Mouse (Mus musculus): ENCODE measurements at regions not wholly inside any gene's neighbourhood (a gene's known extent, or its start where the extent isn't known, plus 50 kb on each side); places are given as distances from the start of the nearest gene placed in this dataset.

GRCm38 (mm10) chr6:31075572-31076477, 116.9 kb upstream of the Klf14 start:
- Histone ChIP-seq H3K4me2 (replicated peaks; ENCODE audit: low read depth, low read length) (0 out of 2 replicates have a peak overlapping the region, but pooled peaks have one; percentile 13), H3K27ac (ENCODE audit: low read length) (peak overlapping the region; percentile 80), H3K9me3 (ENCODE audit: control insufficient read depth, low read depth, low read length) (no peaks in the 10 kb centered on the region), H3K36me3 (ENCODE audit: control insufficient read depth, insufficient read depth, low read length) (no peaks in the 10 kb centered on the region), H3K4me3 (ENCODE audit: low read depth, low read length) (no peak overlapping the region), H3K4me1 (ENCODE audit: control insufficient read depth, insufficient read depth, low read length) (peaks cover 43% of the 10 kb centered on the region), H3K9ac (replicated peaks; ENCODE audit: low read depth, low read length) (no peak overlapping the region), H3K27me3 (ENCODE audit: control insufficient read depth, insufficient read depth, low read length) (no peaks in the 10 kb centered on the region)
- ATAC-seq (ENCODE audit: insufficient number of reproducible peaks, insufficient read depth, low FRiP score, low read depth): peak; percentile 80; the same call in 1 of the 2 replicates
- WGBS: 15% methylated on average over 13 of the region's 13 CpGs

DNA sequence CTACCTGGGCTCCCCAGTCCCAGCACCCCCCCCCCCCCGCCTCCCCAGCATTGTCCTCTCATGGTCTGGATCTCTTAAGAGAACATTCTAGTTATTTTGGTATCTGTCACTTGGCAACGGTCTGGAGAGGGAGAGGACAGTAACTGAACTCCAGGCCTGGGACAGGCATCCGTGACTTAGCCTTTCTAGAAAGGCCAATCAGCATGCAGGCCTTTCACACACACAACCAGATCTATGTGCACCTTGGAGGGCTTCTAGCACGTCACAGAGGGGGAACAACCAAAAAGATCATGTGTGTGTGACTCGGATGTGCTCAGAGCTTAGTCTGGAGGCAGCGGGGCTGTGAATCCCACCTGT, 117.6 kb upstream of the Klf14 start:
- no peak overlapping the region for H3K27ac ChIP-seq (ENCODE audit: low read length)
- H3K4me2 ChIP-seq (replicated peaks; ENCODE audit: low read depth, low read length): no peak overlapping the region
- H3K9ac ChIP-seq (replicated peaks; ENCODE audit: low read depth, low read length): no peak overlapping the region
- no peak overlapping the region for H3K4me3 ChIP-seq (ENCODE audit: low read depth, low read length)
- ATAC-seq (ENCODE audit: insufficient number of reproducible peaks, insufficient read depth, low FRiP score, low read depth): no peak
- peaks cover 43% of the 10 kb centered on the region for H3K4me1 ChIP-seq (ENCODE audit: control insufficient read depth, insufficient read depth, low read length)
- WGBS: 79% methylated on average over 6 of the region's 6 CpGs
- no peaks in the 10 kb centered on the region for H3K36me3 ChIP-seq (ENCODE audit: control insufficient read depth, insufficient read depth, low read length)
- H3K9me3 ChIP-seq (ENCODE audit: control insufficient read depth, low read depth, low read length): no peaks in the 10 kb centered on the region
- H3K27me3 ChIP-seq (ENCODE audit: control insufficient read depth, insufficient read depth, low read length): no peaks in the 10 kb centered on the region

- no peak overlapping the region for H3K9ac ChIP-seq (replicated peaks; ENCODE audit: low read depth, low read length)
- no peaks in the 10 kb centered on the region for H3K9me3 ChIP-seq (ENCODE audit: control insufficient read depth, low read depth, low read length)
- no peak overlapping the region for H3K4me3 ChIP-seq (ENCODE audit: low read depth, low read length)
- ATAC-seq (ENCODE audit: insufficient number of reproducible peaks, insufficient read depth, low FRiP score, low read depth): no peak
- no peak overlapping the region for H3K4me2 ChIP-seq (replicated peaks; ENCODE audit: low read depth, low read length)
- no peaks in the 10 kb centered on the region for H3K27me3 ChIP-seq (ENCODE audit: control insufficient read depth, insufficient read depth, low read length)
- H3K27ac ChIP-seq (ENCODE audit: low read length): no peak overlapping the region
- WGBS: 67% methylated on average over 9 of the region's 9 CpGs
- H3K36me3 ChIP-seq (ENCODE audit: control insufficient read depth, insufficient read depth, low read length): no peaks in the 10 kb centered on the region
- peaks cover 43% of the 10 kb centered on the region for H3K4me1 ChIP-seq (ENCODE audit: control insufficient read depth, insufficient read depth, low read length)
Observed at GRCm38 (mm10) chr6:31077216-31077615, 118.3 kb upstream of the Klf14 start.

DNA sequence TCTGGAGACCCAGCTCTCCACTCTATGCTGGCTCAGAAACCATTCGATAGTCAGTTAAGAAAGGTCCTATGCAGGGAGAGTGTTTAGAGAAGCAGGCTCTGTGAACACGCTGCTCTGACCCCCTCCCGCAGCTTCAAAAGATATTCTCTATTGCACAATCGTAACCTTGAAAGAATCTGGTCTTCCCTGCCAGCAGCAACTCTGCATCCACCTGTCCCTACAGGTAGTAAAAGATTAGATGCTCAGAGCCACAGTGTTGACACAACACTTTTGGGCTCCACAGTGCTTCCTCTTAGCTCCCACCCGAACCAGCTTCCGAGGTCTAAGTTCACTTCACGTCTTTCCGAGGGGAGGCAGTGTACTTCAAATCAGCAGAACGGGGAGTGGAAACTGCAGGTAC, 118.9 kb upstream of the Klf14 start:
- Histone ChIP-seq H3K27me3 (ENCODE audit: control insufficient read depth, insufficient read depth, low read length) (no peaks in the 10 kb centered on the region), H3K9ac (replicated peaks; ENCODE audit: low read depth, low read length) (no peak overlapping the region), H3K9me3 (ENCODE audit: control insufficient read depth, low read depth, low read length) (no peaks in the 10 kb centered on the region), H3K4me2 (replicated peaks; ENCODE audit: low read depth, low read length) (no peak overlapping the region), H3K36me3 (ENCODE audit: control insufficient read depth, insufficient read depth, low read length) (no peaks in the 10 kb centered on the region), H3K4me3 (ENCODE audit: low read depth, low read length) (no peak overlapping the region), H3K27ac (ENCODE audit: low read length) (no peak overlapping the region), H3K4me1 (ENCODE audit: control insufficient read depth, insufficient read depth, low read length) (peaks cover 43% of the 10 kb centered on the region)
- ATAC-seq (ENCODE audit: insufficient number of reproducible peaks, insufficient read depth, low FRiP score, low read depth): no peak
- 46% methylated on average over 9 of the region's 9 CpGs for WGBS

GRCm38 (mm10) chr6:31078413-31078812, 119.5 kb upstream of the Klf14 start:
- Histone ChIP-seq H3K27ac (ENCODE audit: low read length) (no peak overlapping the region), H3K4me2 (replicated peaks; ENCODE audit: low read depth, low read length) (no peak overlapping the region), H3K36me3 (ENCODE audit: control insufficient read depth, insufficient read depth, low read length) (no peaks in the 10 kb centered on the region), H3K4me3 (ENCODE audit: low read depth, low read length) (no peak overlapping the region), H3K9ac (replicated peaks; ENCODE audit: low read depth, low read length) (no peak overlapping the region), H3K27me3 (ENCODE audit: control insufficient read depth, insufficient read depth, low read length) (no peaks in the 10 kb centered on the region), H3K9me3 (ENCODE audit: control insufficient read depth, low read depth, low read length) (no peaks in the 10 kb centered on the region), H3K4me1 (ENCODE audit: control insufficient read depth, insufficient read depth, low read length) (peaks cover 43% of the 10 kb centered on the region)
- 56% methylated on average over 6 of the region's 6 CpGs for WGBS
- no peak for ATAC-seq (ENCODE audit: insufficient number of reproducible peaks, insufficient read depth, low FRiP score, low read depth)

- Histone ChIP-seq H3K27me3 (ENCODE audit: control insufficient read depth, insufficient read depth, low read length) (no peaks in the 10 kb centered on the region), H3K27ac (ENCODE audit: low read length) (no peak overlapping the region), H3K36me3 (ENCODE audit: control insufficient read depth, insufficient read depth, low read length) (no peaks in the 10 kb centered on the region), H3K4me1 (ENCODE audit: control insufficient read depth, insufficient read depth, low read length) (peaks cover 34% of the 10 kb centered on the region), H3K9ac (replicated peaks; ENCODE audit: low read depth, low read length) (no peak overlapping the region), H3K4me2 (replicated peaks; ENCODE audit: low read depth, low read length) (no peak overlapping the region), H3K9me3 (ENCODE audit: control insufficient read depth, low read depth, low read length) (no peaks in the 10 kb centered on the region), H3K4me3 (ENCODE audit: low read depth, low read length) (no peak overlapping the region)
- 55% methylated on average over 14 of the region's 14 CpGs for WGBS
- ATAC-seq (ENCODE audit: insufficient number of reproducible peaks, insufficient read depth, low FRiP score, low read depth): no peak
Observed at GRCm38 (mm10) chr6:31079586-31080259, 120.8 kb upstream of the Klf14 start.

- no peak overlapping the region for H3K9ac ChIP-seq (replicated peaks; ENCODE audit: low read depth, low read length)
- H3K27me3 ChIP-seq (ENCODE audit: control insufficient read depth, insufficient read depth, low read length): no peaks in the 10 kb centered on the region
- H3K9me3 ChIP-seq (ENCODE audit: control insufficient read depth, low read depth, low read length): no peaks in the 10 kb centered on the region
- H3K4me3 ChIP-seq (ENCODE audit: low read depth, low read length): no peak overlapping the region
- WGBS: 60% methylated on average over 4 of the region's 4 CpGs
- H3K4me1 ChIP-seq (ENCODE audit: control insufficient read depth, insufficient read depth, low read length): peaks cover 28% of the 10 kb centered on the region
- H3K4me2 ChIP-seq (replicated peaks; ENCODE audit: low read depth, low read length): no peak overlapping the region
- H3K36me3 ChIP-seq (ENCODE audit: control insufficient read depth, insufficient read depth, low read length): no peaks in the 10 kb centered on the region
- ATAC-seq (ENCODE audit: insufficient number of reproducible peaks, insufficient read depth, low FRiP score, low read depth): no peak
- H3K27ac ChIP-seq (ENCODE audit: low read length): no peak overlapping the region
Observed at GRCm38 (mm10) chr6:31080279-31080678, 121.4 kb upstream of the Klf14 start.

DNA sequence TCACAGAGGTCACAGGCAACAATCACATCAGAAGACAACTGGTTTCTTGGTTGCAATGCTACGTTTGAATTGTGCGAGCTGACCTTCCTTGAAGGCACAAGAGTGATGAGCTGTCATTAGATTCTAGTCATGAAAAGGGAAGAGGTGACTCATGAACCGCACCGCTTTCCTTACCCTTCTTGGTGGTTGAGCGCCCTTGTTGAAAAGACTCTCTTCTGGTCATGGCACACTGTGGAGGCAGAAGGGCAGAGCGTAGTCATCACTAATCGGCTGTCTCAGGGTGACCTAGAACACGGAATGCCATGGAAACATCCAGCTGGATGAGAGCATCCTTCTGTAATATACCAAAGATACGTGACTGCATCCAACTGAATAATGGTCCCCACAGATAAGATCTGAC, 121.8 kb upstream of the Klf14 start:
- 88% methylated on average over 9 of the region's 9 CpGs for WGBS

More for the DNA sequence above, 121.8 kb upstream of the Klf14 start:
- no peak for ATAC-seq (ENCODE audit: insufficient number of reproducible peaks, insufficient read depth, low FRiP score, low read depth)
- H3K27me3 ChIP-seq (ENCODE audit: control insufficient read depth, insufficient read depth, low read length): no peaks in the 10 kb centered on the region
- no peak overlapping the region for H3K4me3 ChIP-seq (ENCODE audit: low read depth, low read length)
- peaks cover 24% of the 10 kb centered on the region; the same call in 1 of the 2 replicates for H3K4me1 ChIP-seq (ENCODE audit: control insufficient read depth, insufficient read depth, low read length)
- H3K27ac ChIP-seq (ENCODE audit: low read length): no peak overlapping the region
- H3K4me2 ChIP-seq (replicated peaks; ENCODE audit: low read depth, low read length): no peak overlapping the region
- no peaks in the 10 kb centered on the region for H3K9me3 ChIP-seq (ENCODE audit: control insufficient read depth, low read depth, low read length)
- H3K9ac ChIP-seq (replicated peaks; ENCODE audit: low read depth, low read length): no peak overlapping the region
- no peaks in the 10 kb centered on the region for H3K36me3 ChIP-seq (ENCODE audit: control insufficient read depth, insufficient read depth, low read length)

Data from stomach, embryonic 14.5 days (tissue).